Mouse (Mus musculus) heart, postnatal 0 days (tissue): ENCODE data around the gene Gm10318. TPM values are rescaled to one million over a fixed set of nuclear protein-coding genes. Genes with fewer than 3 reads are reported as not detected.

Source experiments
- ATAC-seq: fragments of 200-750 bp; cut with Nextera tagmentation; 2 replicates; pipeline ENCODE4 v1.8.0; 2017; ENCODE audit warnings: low read depth, moderate number of reproducible peaks, moderate library complexity; ENCODE audit not compliant: insufficient read depth
- DNase-seq: peaks from one replicate; pipeline ENCODE4 v3.0.0-alpha.2; 2016; ENCODE audit warnings: low spot score
- H3K27ac ChIP-seq: fragments of 300-500 bp; sonication (generic); 2 replicates; pipeline ENCODE4 v1.5.1; 2014; ENCODE audit warnings: low read depth, mild to moderate bottlenecking
- H3K27me3 ChIP-seq: fragments of 300-500 bp; sonication (generic); 2 replicates; pipeline ENCODE4 v1.6.1; 2014; ENCODE audit warnings: low read length, mixed read lengths; ENCODE audit not compliant: control insufficient read depth, insufficient read depth
- H3K36me3 ChIP-seq: fragments of 300-500 bp; sonication (generic); replicated peaks from 2 replicates; pipeline ENCODE4 v1.6.1; 2014; ENCODE audit warnings: low read length, mixed read lengths; ENCODE audit not compliant: control insufficient read depth, insufficient read depth
- H3K4me1 ChIP-seq: fragments of 300-500 bp; sonication (generic); 2 replicates; pipeline ENCODE4 v1.6.1; 2014; ENCODE audit warnings: antibody characterized with exemption; ENCODE audit not compliant: control insufficient read depth, insufficient read depth
- H3K4me2 ChIP-seq: fragments of 300-500 bp; sonication (generic); 2 replicates; pipeline ENCODE4 v1.6.1; 2014; ENCODE audit warnings: low read depth, mild to moderate bottlenecking, low read length, moderate library complexity
- H3K4me3 ChIP-seq: fragments of 300-500 bp; sonication (generic); 2 replicates; pipeline ENCODE4 v1.5.1; 2014; ENCODE audit warnings: low read depth, low read length
- H3K9ac ChIP-seq: fragments of 300-500 bp; sonication (generic); replicated peaks from 2 replicates; pipeline ENCODE4 v1.6.1; 2014; ENCODE audit warnings: low read depth, low read length, mixed read lengths
- H3K9me3 ChIP-seq: fragments of 300-500 bp; sonication (generic); replicated peaks from 2 replicates; pipeline ENCODE4 v1.6.1; 2016; ENCODE audit warnings: low read length; ENCODE audit not compliant: control insufficient read depth
- CTCF ChIP-seq: IDR thresholded peaks from 2 replicates; pipeline ENCODE4 v1.5.1; 2016; ENCODE audit warnings: antibody characterized with exemption, control low read depth, low read depth
- EP300 ChIP-seq: IDR thresholded peaks from 2 replicates; pipeline ENCODE4 v1.6.1; 2016; ENCODE audit warnings: antibody characterized with exemption, low read depth
- WGBS: fragments of 180-500 bp; shearing (Covaris S2); extraction: QIAGEN DNeasy Blood & Tissue Kit; methylation state at CpG from one replicate; pipeline ENCODE4 v1.1.7; 2014; 5-methylcytosine and 5-hydroxymethylcytosine counted together
- polyA plus RNA-seq: library from polyadenylated mRNA; unstranded; fragments of >200 nt; fragmentation: Nextera tagmentation; extraction: Ambion mirVana; gene quantifications from 2 replicates; pipeline ENCODE4 v1.2.1, GENCODE M21; 2015
- total RNA-seq: library from RNA; depleted of rRNA; stranded (reverse); fragments of >200 nt; gene quantifications from 2 replicates; pipeline ENCODE4 v1.2.3, GENCODE M21; 2014; ENCODE audit warnings: low replicate concordance; rRNA removed

The Gm10318 gene
- total and polyA plus RNA-seq, 2 experiments from 2014 or later, result not detected

- 10% methylated on average over 35 of the region's 35 CpGs for WGBS
- DNase-seq, result no peak
- peak overlapping the region; percentile 37; the same call in 1 of the 2 replicates for H3K9ac ChIP-seq
These were observed 50.4 kb downstream of the Gm10318 start for GRCm38 (mm10) chr10:77902894-77903715.

More at GRCm38 (mm10) chr10:77902894-77903715, 50.4 kb downstream of the Gm10318 start:
- Histone ChIP-seq H3K4me3 (peak overlapping the region; percentile 59), H3K27ac (no peak overlapping the region), H3K4me1 (0 out of 2 replicates have a peak, but pooled peaks cover 6% of the 10 kb centered on the region), H3K36me3 (no peaks in the 10 kb centered on the region), H3K4me2 (peak overlapping the region; percentile 98), H3K9me3 (0 out of 2 replicates have a peak, but pooled peaks cover 16% of the 10 kb centered on the region), H3K27me3 (peaks cover 24% of the 10 kb centered on the region)
- ATAC-seq, result peak; percentile 56
- no peak for TF ChIP-seq EP300
- no peak for TF ChIP-seq CTCF

Other genes starting within 250 kb of the Gm10318 start
Only the 30 nearest of the 33 such genes appear.
- 1.1 TPM in 1 of 2 replicates, not detected in the other for gene Tspear, start 166.3 kb upstream of the Gm10318 start, total RNA-seq
- not detected in 2 replicates for gene Tspear, start 166.3 kb upstream of the Gm10318 start, polyA plus RNA-seq
- not detected in 2 replicates for gene Gm19402, start 162.1 kb upstream of the Gm10318 start, total RNA-seq
- gene Gm19402, start 162.1 kb upstream of the Gm10318 start, polyA plus RNA-seq, result not detected in 2 replicates
- gene Gm9508, start 155.6 kb upstream of the Gm10318 start, total RNA-seq, result not detected in 2 replicates
- gene Gm9508, start 155.6 kb upstream of the Gm10318 start, polyA plus RNA-seq, result not detected in 2 replicates
- not detected in 2 replicates for gene Gm10272, start 146.2 kb upstream of the Gm10318 start, total RNA-seq
- not detected in 2 replicates for gene Gm10272, start 146.2 kb upstream of the Gm10318 start, polyA plus RNA-seq
- not detected in 2 replicates for gene Gm10024, start 141.4 kb upstream of the Gm10318 start, total RNA-seq
- gene Gm10024, start 141.4 kb upstream of the Gm10318 start, polyA plus RNA-seq, result not detected in 2 replicates
- gene Gm10142, start 137.1 kb upstream of the Gm10318 start, total RNA-seq, result not detected in 2 replicates
- gene Gm10142, start 137.1 kb upstream of the Gm10318 start, polyA plus RNA-seq, result not detected in 2 replicates
- gene Krtap12-1, start 132.3 kb upstream of the Gm10318 start, total RNA-seq, result not detected in 2 replicates
- gene Krtap12-1, start 132.3 kb upstream of the Gm10318 start, polyA plus RNA-seq, result not detected in 2 replicates
- not detected in 2 replicates for gene Gm10100, start 126.4 kb upstream of the Gm10318 start, total RNA-seq
- gene Gm10100, start 126.4 kb upstream of the Gm10318 start, polyA plus RNA-seq, result not detected in 2 replicates
- gene Gm18596, start 110.2 kb upstream of the Gm10318 start, total RNA-seq, result not detected in 2 replicates
- gene Gm18596, start 110.2 kb upstream of the Gm10318 start, polyA plus RNA-seq, result not detected in 2 replicates
- gene Gm9736, start 101.5 kb upstream of the Gm10318 start, total RNA-seq, result not detected in 2 replicates
- not detected in 2 replicates for gene Gm9736, start 101.5 kb upstream of the Gm10318 start, polyA plus RNA-seq
- not detected in 2 replicates for gene Gm3233, start 93.2 kb upstream of the Gm10318 start, total RNA-seq
- not detected in 2 replicates for gene Gm3233, start 93.2 kb upstream of the Gm10318 start, polyA plus RNA-seq
- not detected in 2 replicates for gene Gm3238, start 81.5 kb upstream of the Gm10318 start, total RNA-seq
- not detected in 2 replicates for gene Gm3238, start 81.5 kb upstream of the Gm10318 start, polyA plus RNA-seq
- gene Gm7138, start 75.9 kb upstream of the Gm10318 start, total RNA-seq, result not detected in 2 replicates
- not detected in 2 replicates for gene Gm7138, start 75.9 kb upstream of the Gm10318 start, polyA plus RNA-seq
- gene Gm3250, start 70.3 kb upstream of the Gm10318 start, total RNA-seq, result not detected in 2 replicates
- gene Gm3250, start 70.3 kb upstream of the Gm10318 start, polyA plus RNA-seq, result not detected in 2 replicates
- not detected in 2 replicates for gene Gm7137, start 64.7 kb upstream of the Gm10318 start, total RNA-seq
- gene Gm7137, start 64.7 kb upstream of the Gm10318 start, polyA plus RNA-seq, result not detected in 2 replicates
- not detected in 2 replicates for gene Gm9639, start 57.8 kb upstream of the Gm10318 start, total RNA-seq
- gene Gm9639, start 57.8 kb upstream of the Gm10318 start, polyA plus RNA-seq, result not detected in 2 replicates
- gene Gm19668, start 53.7 kb upstream of the Gm10318 start, total RNA-seq, result not detected in 2 replicates
- gene Gm19668, start 53.7 kb upstream of the Gm10318 start, polyA plus RNA-seq, result not detected in 2 replicates
- gene Gm9507, start 41.0 kb upstream of the Gm10318 start, total RNA-seq, result not detected in 2 replicates
- gene Gm9507, start 41.0 kb upstream of the Gm10318 start, polyA plus RNA-seq, result not detected in 2 replicates
- not detected in 2 replicates for gene Gm2696, start 38.2 kb upstream of the Gm10318 start, total RNA-seq
- not detected in 2 replicates for gene Gm2696, start 38.2 kb upstream of the Gm10318 start, polyA plus RNA-seq
- not detected in 2 replicates for gene Krtap10-4, start 25.8 kb upstream of the Gm10318 start, total RNA-seq
- gene Krtap10-4, start 25.8 kb upstream of the Gm10318 start, polyA plus RNA-seq, result not detected in 2 replicates
- gene Krtap10-10, start 16.9 kb upstream of the Gm10318 start, total RNA-seq, result not detected in 2 replicates
- not detected in 2 replicates for gene Krtap10-10, start 16.9 kb upstream of the Gm10318 start, polyA plus RNA-seq
- not detected in 2 replicates for gene Gm36176, start 6.1 kb upstream of the Gm10318 start, total RNA-seq
- gene Gm36176, start 6.1 kb upstream of the Gm10318 start, polyA plus RNA-seq, result not detected in 2 replicates
- gene Gm3285, start 9.1 kb downstream of the Gm10318 start, total RNA-seq, result not detected in 2 replicates
- gene Gm3285, start 9.1 kb downstream of the Gm10318 start, polyA plus RNA-seq, result not detected in 2 replicates
- 0.08 and 2.5 TPM in 2 replicates for gene Lrrc3, start 49.7 kb downstream of the Gm10318 start, total RNA-seq
- gene Lrrc3, start 49.7 kb downstream of the Gm10318 start, polyA plus RNA-seq, result 0.54 and 0.63 TPM in 2 replicates
- 0.27 and 2.4 TPM in 2 replicates for gene Trpm2, start 117.7 kb downstream of the Gm10318 start, total RNA-seq
- gene Trpm2, start 117.7 kb downstream of the Gm10318 start, polyA plus RNA-seq, result 0.11 TPM in 2 replicates
- 14.8 and 48.9 TPM in 2 replicates for gene 1810043G02Rik, start 125.7 kb downstream of the Gm10318 start, total RNA-seq
- 18.1 and 18.6 TPM in 2 replicates for gene 1810043G02Rik, start 125.7 kb downstream of the Gm10318 start, polyA plus RNA-seq
- gene Pfkl, start 157.2 kb downstream of the Gm10318 start, total RNA-seq, result 353 and 356 TPM in 2 replicates
- 68.9 and 71.0 TPM in 2 replicates for gene Pfkl, start 157.2 kb downstream of the Gm10318 start, polyA plus RNA-seq
- not detected in 2 replicates for gene Dnmt3l, start 189.1 kb downstream of the Gm10318 start, total RNA-seq
- gene Dnmt3l, start 189.1 kb downstream of the Gm10318 start, polyA plus RNA-seq, result not detected in 2 replicates
- not detected in 2 replicates for gene Aire, start 190.8 kb downstream of the Gm10318 start, total RNA-seq
- not detected in 2 replicates for gene Aire, start 190.8 kb downstream of the Gm10318 start, polyA plus RNA-seq
- gene Icosl, start 216.4 kb downstream of the Gm10318 start, total RNA-seq, result 6.1 and 7.4 TPM in 2 replicates
- gene Icosl, start 216.4 kb downstream of the Gm10318 start, polyA plus RNA-seq, result 1.2 and 1.9 TPM in 2 replicates